Mouse (Mus musculus) left cerebral cortex, adult 6 months (tissue): Measurements from ENCODE around the gene Ctdsp1. TPM values are rescaled to one million over a fixed set of nuclear protein-coding genes. Genes with fewer than 3 reads are reported as not detected.

Source experiments
- long read RNA-seq, 2 experiments: library from polyadenylated mRNA; unstranded; transcript quantifications; one replicate each; pipeline ENCODE4 v2.0.0; 2019 to 2020
- polyA plus RNA-seq: library from polyadenylated mRNA; unstranded; fragments of <200 nt; fragmentation: Nextera tagmentation; gene quantifications from 2 replicates; pipeline ENCODE4 v1.2.3, GENCODE M21; 2021

Gene Ctdsp1
- 4.5 and 7.5 TPM in 2 replicates for polyA plus RNA-seq
- long read RNA-seq, experiment 1, transcript Ctdsp1-201 (7 exons, 2,876 nt), result major isoform, 11 of 27 reads
- long read RNA-seq, experiment 1, partial matches to known transcripts, result 5 of 27 reads
- long read RNA-seq, experiment 1, other reads (novel, unspliced or antisense), result 11 of 27 reads
- long read RNA-seq, experiment 2, partial matches to known transcripts, result 8 of 9 reads
- long read RNA-seq, experiment 2, other reads (novel, unspliced or antisense), result 0 of 9 reads

DNA sequence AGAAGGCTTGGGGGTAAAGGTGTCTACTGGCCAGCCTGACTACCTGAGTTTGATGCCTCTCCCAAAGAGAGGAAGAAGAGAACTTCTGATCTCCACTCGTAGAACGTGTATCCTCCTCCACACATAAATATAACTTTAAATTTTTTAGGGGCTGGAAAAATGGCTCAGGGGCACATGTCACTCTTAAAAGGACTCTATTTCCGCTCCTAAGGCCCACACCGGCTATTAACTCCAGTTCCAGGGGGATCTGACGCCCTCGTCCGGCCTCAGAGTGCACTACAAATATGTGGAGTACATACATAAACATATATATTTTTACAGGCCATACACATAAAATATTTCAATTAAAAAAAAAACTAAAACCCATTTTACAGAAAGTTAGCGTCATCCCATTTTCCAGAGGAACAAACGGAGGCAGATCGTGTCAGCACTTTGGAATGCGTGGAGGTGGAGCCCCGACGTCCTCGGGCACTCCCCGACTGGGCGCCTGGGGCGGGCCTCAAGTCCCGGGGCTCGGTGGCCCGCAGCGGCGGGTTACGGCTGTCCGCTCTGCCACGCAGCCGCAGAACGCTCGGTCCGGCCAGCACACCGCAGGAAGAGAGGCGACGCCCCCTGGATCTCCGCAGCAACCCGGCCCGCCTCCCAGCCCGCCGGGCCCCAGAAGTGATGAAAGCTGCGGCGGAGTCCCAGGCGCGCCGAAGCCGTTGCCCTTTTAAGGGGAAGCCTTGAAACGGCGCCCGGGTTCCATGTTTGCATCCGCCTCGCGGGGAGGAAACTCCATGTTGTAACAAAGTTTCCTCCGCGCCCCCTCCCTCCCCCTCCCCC is at the start of gene Ctdsp1:
Gene Ctdsp1, plus strand, starts transcription at position 586 of the 825 bp plus-strand sequence.

GRCm38 (mm10) chr1:74361812-74362211 is 29.5 kb upstream of the Ctdsp1 start, which contains the start of gene Catip:
Gene Catip (plus strand): TSS chr1:74362108.

GRCm38 (mm10) chr1:74374980-74375379 is 16.3 kb upstream of the Ctdsp1 start, which contains the start of gene Slc11a1:
Gene Slc11a1 (plus strand): TSS chr1:74375195.

GRCm38 (mm10) chr1:74408589-74409504 is 17.5 kb downstream of the Ctdsp1 start, which contains the start of gene Vil1:
Gene Vil1 (plus strand): TSS chr1:74409376.

Other genes starting within 250 kb of the Ctdsp1 start
- gene Cxcr2, start 237.5 kb upstream of the Ctdsp1 start, polyA plus RNA-seq, result not detected in 2 replicates
- not detected in 2 replicates for gene Cxcr1, start 196.9 kb upstream of the Ctdsp1 start, polyA plus RNA-seq
- 140 and 213 TPM in 2 replicates for gene Arpc2, start 155.4 kb upstream of the Ctdsp1 start, polyA plus RNA-seq
- not detected in 2 replicates for gene Gpbar1, start 113.0 kb upstream of the Ctdsp1 start, polyA plus RNA-seq
- 211 and 254 TPM in 2 replicates for gene Aamp, start 106.8 kb upstream of the Ctdsp1 start, polyA plus RNA-seq
- 214 and 279 TPM in 2 replicates for gene Pnkd, start 106.6 kb upstream of the Ctdsp1 start, polyA plus RNA-seq
- gene Tmbim1, start 85.9 kb upstream of the Ctdsp1 start, polyA plus RNA-seq, result 28.0 and 40.1 TPM in 2 replicates
- gene Catip, start 29.4 kb upstream of the Ctdsp1 start, polyA plus RNA-seq, result 0.73 and 0.80 TPM in 2 replicates
- 1.5 and 2.1 TPM in 2 replicates for gene Slc11a1, start 16.3 kb upstream of the Ctdsp1 start, polyA plus RNA-seq
- gene Vil1, start 17.9 kb downstream of the Ctdsp1 start, polyA plus RNA-seq, result 0.20 and 0.38 TPM in 2 replicates
- 18.9 and 20.1 TPM in 2 replicates for gene Cnot9, start 114.5 kb downstream of the Ctdsp1 start, polyA plus RNA-seq
- 11.9 and 16.0 TPM in 2 replicates for gene Plcd4, start 151.4 kb downstream of the Ctdsp1 start, polyA plus RNA-seq
- 12.7 and 18.1 TPM in 2 replicates for gene Usp37, start 152.8 kb downstream of the Ctdsp1 start, polyA plus RNA-seq
- 6.0 and 7.1 TPM in 2 replicates for gene Zfp142, start 196.7 kb downstream of the Ctdsp1 start, polyA plus RNA-seq
- 23.3 and 24.6 TPM in 2 replicates for gene Bcs1l, start 196.8 kb downstream of the Ctdsp1 start, polyA plus RNA-seq
- gene Rnf25, start 209.9 kb downstream of the Ctdsp1 start, polyA plus RNA-seq, result 24.0 and 26.0 TPM in 2 replicates
- 0.83 and 0.85 TPM in 2 replicates for gene Stk36, start 209.9 kb downstream of the Ctdsp1 start, polyA plus RNA-seq